ENCODE assay signal across 10 mouse cellular contexts in the genomic region with DNA sequence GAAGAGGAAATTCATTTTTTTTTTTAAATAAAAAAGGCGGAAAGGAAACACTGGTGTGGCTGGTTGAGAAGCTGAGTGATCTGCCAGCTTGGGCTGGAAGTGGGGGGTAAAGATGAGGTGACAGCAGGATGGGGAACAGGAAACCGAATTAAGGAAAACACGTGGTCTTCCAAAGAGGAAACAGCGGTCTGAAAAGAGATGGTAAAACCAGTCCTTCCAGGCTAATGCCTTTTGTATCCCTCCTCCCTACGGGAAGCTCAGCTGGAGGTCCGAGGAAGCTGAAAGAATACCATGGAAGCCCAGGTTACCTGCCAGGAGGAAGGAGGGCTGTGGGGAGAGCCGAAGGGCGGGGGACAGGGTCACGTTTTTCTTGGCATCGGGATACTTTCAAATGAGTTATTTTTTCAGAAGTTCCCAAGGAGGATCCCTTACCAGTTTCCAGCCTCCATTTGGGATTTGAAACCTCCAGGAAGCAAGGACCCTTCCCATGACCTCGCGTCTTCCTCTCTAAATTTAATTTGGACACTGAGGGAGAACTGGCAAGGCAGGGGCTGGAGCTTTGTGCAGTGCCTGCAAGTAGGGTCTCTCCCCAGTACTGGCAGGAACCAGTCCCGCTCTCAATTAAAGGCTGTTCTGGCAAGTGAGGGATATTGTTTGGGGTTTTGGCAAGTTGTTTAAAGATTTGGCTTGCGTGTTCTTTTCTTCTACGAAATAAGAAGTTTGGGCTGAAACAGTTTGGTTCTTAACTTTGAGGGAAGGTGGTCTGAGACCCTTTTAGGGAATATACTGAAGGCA.
A peak's percentile ranks its signal among the peaks of the same experiment; 100 is the strongest.
DNase-seq lines count a peak whose midpoint lies in the region; ATAC-seq and TF ChIP-seq lines count a peak whose summit lies in the region.
"Had no signal": no experiment of that assay in that cellular context is flagged by ENCODE, and none has a peak within 500 bp of the region (broad histone marks: within the 10 kb centered on the region; RNA-seq: fewer than 3 reads in every experiment).

No protein-coding gene starts in this region.

- H3K4me3 ChIP-seq in lung, embryonic 14.5 days (ENCODE audit: low read depth, low read length): no peak overlapping the region
- no peak overlapping the region for H3K4me3 ChIP-seq in forebrain, embryonic 16.5 days (replicated peaks; ENCODE audit: low read length)
- H3K4me3 ChIP-seq in left cerebral cortex, adult 2 months: no peak overlapping the region

- intact Hi-C loops in left cerebral cortex, adult 2 months (cut with DNase I): no loop called here

- peak overlapping the region; percentile 32 for H3K4me2 ChIP-seq in lung, embryonic 14.5 days
- H3K4me2 ChIP-seq in forebrain, embryonic 16.5 days (ENCODE audit: low read length): no peak overlapping the region

- H3K27me3 ChIP-seq in lung, embryonic 14.5 days (ENCODE audit: insufficient read depth, low read length): no peaks in the 10 kb centered on the region
- H3K27me3 ChIP-seq in forebrain, embryonic 16.5 days (replicated peaks; ENCODE audit: control insufficient read depth, insufficient read depth, low read length): no peaks in the 10 kb centered on the region; the same call in 1 of the 2 replicates

- TF ChIP-seq CTCF in lung, embryonic 14.5 days (IDR thresholded peaks at IDR 0.05; ENCODE audit: low read depth): no peak
- TF ChIP-seq CTCF in left cerebral cortex, adult 2 months (IDR thresholded peaks at IDR 0.05): no peak

- ATAC-seq in lung, embryonic 14.5 days (ENCODE audit: insufficient read depth): no peak
- ATAC-seq in forebrain, embryonic 16.5 days: peak; percentile 75
- peak; percentile 42 to 70; a peak in 3 of 4 replicates for ATAC-seq in hematopoietic stem cell, adult 5-6 weeks (replicated peaks in 1 of 2; ENCODE audit: insufficient read depth in 1 of 2, low FRiP score in 2 of 2, low TSS enrichment in 1 of 2, low read depth in 1 of 2, poor library complexity in 2 of 2, severe bottlenecking in 2 of 2)
- ATAC-seq in monocyte, adult 5-6 weeks (replicated peaks; ENCODE audit: insufficient number of reproducible peaks, low FRiP score, low TSS enrichment, poor library complexity, severe bottlenecking): peak; percentile 73

- H3K36me3 ChIP-seq in lung, embryonic 14.5 days (ENCODE audit: insufficient read depth): no peaks in the 10 kb centered on the region
- H3K36me3 ChIP-seq in forebrain, embryonic 16.5 days (ENCODE audit: control insufficient read depth, insufficient read depth): no peaks in the 10 kb centered on the region
- H3K36me3 ChIP-seq: G1E had no signal

- 42% methylated on average over 15 of the region's 15 CpGs for WGBS in lung, embryonic 14.5 days
- WGBS in forebrain, embryonic 16.5 days: 40% methylated on average over 15 of the region's 15 CpGs

- H3K4me1 ChIP-seq in lung, embryonic 14.5 days (ENCODE audit: insufficient read depth): peaks cover 33% of the 10 kb centered on the region
- 0 out of 2 replicates have a peak, but pooled peaks cover 2% of the 10 kb centered on the region for H3K4me1 ChIP-seq in forebrain, embryonic 16.5 days (replicated peaks; ENCODE audit: control insufficient read depth, insufficient read depth, low read length)

- peak overlapping the region; percentile 60; the same call in 1 of the 2 replicates for H3K27ac ChIP-seq in lung, embryonic 14.5 days (ENCODE audit: low read depth)
- no peak overlapping the region for H3K27ac ChIP-seq in forebrain, embryonic 16.5 days (ENCODE audit: low read length)
- no peak overlapping the region for H3K27ac ChIP-seq in left cerebral cortex, adult 2 months

- H3K9ac ChIP-seq in lung, embryonic 14.5 days: no peak overlapping the region
- H3K9ac ChIP-seq in forebrain, embryonic 16.5 days (replicated peaks; ENCODE audit: low read depth, low read length): no peak overlapping the region

- no peaks in the 10 kb centered on the region for H3K9me3 ChIP-seq in lung, embryonic 14.5 days (ENCODE audit: low read depth, low read length)
- no peaks in the 10 kb centered on the region for H3K9me3 ChIP-seq in forebrain, embryonic 16.5 days (ENCODE audit: control insufficient read depth, low read length)
- H3K9me3 ChIP-seq: G1E had no signal

- peak; percentile 38 for DNase-seq in lung, embryonic 14.5 days
- no peak for DNase-seq in lung, postnatal 25 days (ENCODE audit: low spot score)
- DNase-seq in ovary, postnatal 36 days (ENCODE audit: low spot score): no peak
- DNase-seq in left cerebral cortex, adult 2 months (ENCODE audit: extremely low spot score in 1 of 2, low spot score in 2 of 2): no peak
- DNase-seq in testis, postnatal 10 days (ENCODE audit: low spot score): no peak
- DNase-seq: thymus, postnatal 36 days had no signal
